ENCODE assay signal across 29 mouse cellular contexts in the genomic region with DNA sequence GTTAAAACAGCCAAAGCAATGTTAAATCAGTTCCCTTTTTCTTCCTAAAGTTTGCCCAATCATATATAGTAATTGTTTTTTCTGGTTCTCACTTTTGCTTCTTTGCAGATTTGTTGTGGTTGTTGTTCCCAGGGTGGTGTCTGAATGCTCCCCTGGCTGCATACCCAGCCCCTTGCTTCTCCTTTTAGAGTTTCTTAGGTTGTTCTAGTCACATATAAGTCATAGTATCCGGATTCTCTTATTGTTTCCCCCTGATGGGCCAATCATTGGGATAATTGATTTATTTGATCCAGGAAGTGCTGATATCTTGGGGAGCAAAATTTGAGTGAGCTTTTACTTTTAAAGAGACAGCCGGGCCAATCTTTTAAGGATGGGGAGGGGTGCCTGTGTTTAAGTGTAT. TPM values are rescaled to one million over a fixed set of nuclear protein-coding genes. Genes with fewer than 3 reads are reported as not detected.
A peak's percentile ranks its signal among the peaks of the same experiment; 100 is the strongest.
DNase-seq lines count a peak whose midpoint lies in the region; ATAC-seq and TF ChIP-seq lines count a peak whose summit lies in the region.
"Had no signal": no experiment of that assay in that cellular context is flagged by ENCODE, and none has a peak within 500 bp of the region (broad histone marks: within the 10 kb centered on the region; RNA-seq: fewer than 3 reads in every experiment).

No protein-coding gene starts in this region.

- H3K9ac ChIP-seq in forebrain, embryonic 16.5 days (replicated peaks; ENCODE audit: low read depth, low read length) = no peak overlapping the region
- no peak overlapping the region for H3K9ac ChIP-seq in hindbrain, embryonic 13.5 days
- H3K9ac ChIP-seq in hindbrain, postnatal 0 days (replicated peaks; ENCODE audit: low read length) = no peak overlapping the region
- no peak overlapping the region for H3K9ac ChIP-seq in forebrain, embryonic 13.5 days
- no peak overlapping the region for H3K9ac ChIP-seq in midbrain, embryonic 15.5 days
- H3K9ac ChIP-seq: embryonic facial prominence, embryonic 13.5 days; intestine, embryonic 15.5 days; limb, embryonic 12.5 days; liver, postnatal 0 days had no signal

- H3K4me3 ChIP-seq in forebrain, embryonic 10.5 days = peak overlapping the region; percentile 38
- no peak overlapping the region for H3K4me3 ChIP-seq in forebrain, embryonic 16.5 days (replicated peaks; ENCODE audit: low read length)
- no peak overlapping the region for H3K4me3 ChIP-seq in hindbrain, embryonic 13.5 days
- H3K4me3 ChIP-seq in hindbrain, postnatal 0 days (ENCODE audit: low read length) = no peak overlapping the region
- no peak overlapping the region for H3K4me3 ChIP-seq in forebrain, embryonic 13.5 days
- H3K4me3 ChIP-seq in midbrain, embryonic 15.5 days = no peak overlapping the region
- H3K4me3 ChIP-seq: embryonic facial prominence, embryonic 13.5 days; erythroblast, embryonic 14.5 days; gastrocnemius, adult 2 months; heart, embryonic 10.5 days; intestine, embryonic 15.5 days; layer of hippocampus, adult 2 months; limb, embryonic 12.5 days had no signal

- 6% methylated on average over 2 of the region's 2 CpGs for WGBS in forebrain, embryonic 10.5 days
- WGBS in forebrain, embryonic 16.5 days = 10% methylated on average over 2 of the region's 2 CpGs
- WGBS in hindbrain, embryonic 13.5 days = 20% methylated on average over 2 of the region's 2 CpGs
- WGBS in hindbrain, postnatal 0 days = 29% methylated on average over 2 of the region's 2 CpGs
- WGBS in forebrain, embryonic 13.5 days = 8% methylated on average over 2 of the region's 2 CpGs
- 10% methylated on average over 2 of the region's 2 CpGs for WGBS in midbrain, embryonic 15.5 days

- no peak overlapping the region for H3K4me2 ChIP-seq in forebrain, embryonic 16.5 days (ENCODE audit: low read length)
- H3K4me2 ChIP-seq in hindbrain, embryonic 13.5 days = 0 out of 2 replicates have a peak overlapping the region, but pooled peaks have one; percentile 2
- H3K4me2 ChIP-seq in hindbrain, postnatal 0 days (ENCODE audit: low read depth, low read length) = no peak overlapping the region
- peak overlapping the region; percentile 20; the same call in 1 of the 2 replicates for H3K4me2 ChIP-seq in forebrain, embryonic 13.5 days
- H3K4me2 ChIP-seq in midbrain, embryonic 15.5 days = no peak overlapping the region
- H3K4me2 ChIP-seq: embryonic facial prominence, embryonic 13.5 days; intestine, embryonic 15.5 days; limb, embryonic 12.5 days; liver, embryonic 11.5 days had no signal

- H3K36me3 ChIP-seq in forebrain, embryonic 10.5 days (replicated peaks) = no peaks in the 10 kb centered on the region
- H3K36me3 ChIP-seq in forebrain, embryonic 16.5 days (ENCODE audit: control insufficient read depth, insufficient read depth) = no peaks in the 10 kb centered on the region
- no peaks in the 10 kb centered on the region for H3K36me3 ChIP-seq in hindbrain, embryonic 13.5 days
- no peaks in the 10 kb centered on the region for H3K36me3 ChIP-seq in hindbrain, postnatal 0 days (ENCODE audit: insufficient read depth, low read length)
- no peaks in the 10 kb centered on the region for H3K36me3 ChIP-seq in forebrain, embryonic 13.5 days (ENCODE audit: poor library complexity, severe bottlenecking)
- no peaks in the 10 kb centered on the region for H3K36me3 ChIP-seq in midbrain, embryonic 15.5 days (replicated peaks)
- H3K36me3 ChIP-seq: embryonic facial prominence, embryonic 13.5 days; heart, embryonic 10.5 days; intestine, embryonic 15.5 days; limb, embryonic 12.5 days had no signal

- peaks cover 83% of the 10 kb centered on the region for H3K4me1 ChIP-seq in forebrain, embryonic 10.5 days
- H3K4me1 ChIP-seq in forebrain, embryonic 16.5 days (replicated peaks; ENCODE audit: control insufficient read depth, insufficient read depth, low read length) = peaks cover 18% of the 10 kb centered on the region; the same call in 1 of the 2 replicates
- peaks cover 30% of the 10 kb centered on the region for H3K4me1 ChIP-seq in hindbrain, embryonic 13.5 days (replicated peaks)
- no peaks in the 10 kb centered on the region for H3K4me1 ChIP-seq in hindbrain, postnatal 0 days (ENCODE audit: insufficient read depth, low read length)
- H3K4me1 ChIP-seq in forebrain, embryonic 13.5 days = peaks cover 29% of the 10 kb centered on the region
- H3K4me1 ChIP-seq in midbrain, embryonic 15.5 days = peaks cover 20% of the 10 kb centered on the region; the same call in 1 of the 2 replicates

- peak overlapping the region; percentile 93 for H3K27ac ChIP-seq in forebrain, embryonic 10.5 days
- H3K27ac ChIP-seq in forebrain, embryonic 16.5 days (ENCODE audit: low read length) = no peak overlapping the region
- H3K27ac ChIP-seq in hindbrain, embryonic 13.5 days = no peak overlapping the region
- H3K27ac ChIP-seq in hindbrain, postnatal 0 days = no peak overlapping the region
- H3K27ac ChIP-seq in forebrain, embryonic 13.5 days = 0 out of 2 replicates have a peak overlapping the region, but pooled peaks have one; percentile 44
- 0 out of 2 replicates have a peak overlapping the region, but pooled peaks have one; percentile 35 for H3K27ac ChIP-seq in midbrain, embryonic 15.5 days
- H3K27ac ChIP-seq: embryonic facial prominence, embryonic 13.5 days; gastrocnemius, adult 2 months; heart, embryonic 10.5 days; intestine, embryonic 15.5 days; layer of hippocampus, adult 2 months; limb, embryonic 12.5 days; stomach, postnatal 0 days had no signal

- DNase-seq in forebrain, embryonic 10.5 days (ENCODE audit: extremely low spot score, low spot score) = no peak
- no peak for DNase-seq in hindbrain, postnatal 0 days (ENCODE audit: low spot score)
- DNase-seq in kidney, postnatal 25 days = no peak
- DNase-seq: adrenal gland, postnatal 25 days; cerebellum, adult 11 months; cerebellum, adult 9-11 months; gastrocnemius, adult 2 months; kidney, adult 8-10 months; kidney, postnatal 14 days; liver, postnatal 0 days; right cerebral cortex, postnatal 14 days; thymus, adult 2 months had no signal

- no peak for ATAC-seq in forebrain, embryonic 16.5 days
- no peak for ATAC-seq in hindbrain, embryonic 13.5 days (ENCODE audit: low FRiP score)
- ATAC-seq in hindbrain, postnatal 0 days = no peak
- no peak for ATAC-seq in forebrain, embryonic 13.5 days
- ATAC-seq in midbrain, embryonic 15.5 days (replicated peaks) = no peak
- ATAC-seq: CD4-positive, CD25-positive, alpha-beta regulatory T cell, adult 4 months; intestine, embryonic 15.5 days; liver, postnatal 0 days; lung, postnatal 0 days had no signal

- no peaks in the 10 kb centered on the region for H3K9me3 ChIP-seq in forebrain, embryonic 10.5 days
- no peaks in the 10 kb centered on the region for H3K9me3 ChIP-seq in forebrain, embryonic 16.5 days (ENCODE audit: control insufficient read depth, low read length)
- H3K9me3 ChIP-seq in hindbrain, embryonic 13.5 days = no peaks in the 10 kb centered on the region
- H3K9me3 ChIP-seq in hindbrain, postnatal 0 days (ENCODE audit: low read length) = no peaks in the 10 kb centered on the region
- no peaks in the 10 kb centered on the region for H3K9me3 ChIP-seq in forebrain, embryonic 13.5 days (replicated peaks)
- H3K9me3 ChIP-seq in midbrain, embryonic 15.5 days = no peaks in the 10 kb centered on the region
- H3K9me3 ChIP-seq: embryonic facial prominence, embryonic 13.5 days; heart, embryonic 10.5 days; intestine, embryonic 15.5 days; limb, embryonic 12.5 days had no signal

- TF ChIP-seq CTCF in hindbrain, postnatal 0 days (IDR thresholded peaks at IDR 0.05; ENCODE audit: low read depth) = no peak

- peaks cover 100% of the 10 kb centered on the region for H3K27me3 ChIP-seq in forebrain, embryonic 10.5 days (ENCODE audit: poor library complexity, severe bottlenecking)
- H3K27me3 ChIP-seq in forebrain, embryonic 16.5 days (replicated peaks; ENCODE audit: control insufficient read depth, insufficient read depth, low read length) = peaks cover 76% of the 10 kb centered on the region
- peaks cover 96% of the 10 kb centered on the region for H3K27me3 ChIP-seq in hindbrain, embryonic 13.5 days
- H3K27me3 ChIP-seq in hindbrain, postnatal 0 days (ENCODE audit: insufficient read depth, low read length) = peaks cover 69% of the 10 kb centered on the region
- H3K27me3 ChIP-seq in forebrain, embryonic 13.5 days = peaks cover 99% of the 10 kb centered on the region
- H3K27me3 ChIP-seq in midbrain, embryonic 15.5 days (replicated peaks) = peaks cover 83% of the 10 kb centered on the region

RNA-seq across cellular contexts. Expression of gene Nr2f2, which starts 39.3 kb away (rescaled TPM):
- polyA plus RNA-seq in forebrain, embryonic 10.5 days (2016; fragmentation: Nextera tagmentation; extraction: Ambion mirVana) = 82.3 and 82.7 TPM in 2 replicates
- 88.4 and 90.6 TPM in 2 replicates for polyA plus RNA-seq in forebrain, embryonic 16.5 days (2015; fragmentation: Nextera tagmentation; extraction: Ambion mirVana)
- polyA plus RNA-seq in hindbrain, embryonic 13.5 days (2015; fragmentation: Nextera tagmentation; extraction: Ambion mirVana) = 118 and 134 TPM in 2 replicates
- total RNA-seq in hindbrain, postnatal 0 days (2014; rRNA removed) = 33.2 and 43.1 TPM in 2 replicates
- 74.2 and 75.4 TPM in 2 replicates for polyA plus RNA-seq in hindbrain, postnatal 0 days (2015; fragmentation: Nextera tagmentation; extraction: Ambion mirVana)
- 97.9 and 132 TPM in 2 replicates for polyA plus RNA-seq in forebrain, embryonic 13.5 days (2015; fragmentation: Nextera tagmentation; extraction: Ambion mirVana)
- polyA plus RNA-seq in midbrain, embryonic 15.5 days (2015; fragmentation: Nextera tagmentation; extraction: Ambion mirVana) = 84.8 and 98.4 TPM in 2 replicates
- total RNA-seq: common myeloid progenitor, adult 5-6 weeks; hematopoietic stem cell, adult 5-6 weeks; neutrophil, adult 5-6 weeks had no signal
- polyA plus RNA-seq: CD4-positive, CD25-positive, alpha-beta regulatory T cell, adult 4 months; erythroblast, embryonic 14.5 days had no signal

Comparison
In these comparisons a context has a peak if more than half of its experiments do, and no peak if none do; other contexts are left out.
1. H3K27ac ChIP-seq: peak in forebrain, embryonic 10.5 days (single experiment), forebrain, embryonic 13.5 days (single experiment) and midbrain, embryonic 15.5 days (single experiment); none in forebrain, embryonic 16.5 days (single experiment), hindbrain, embryonic 13.5 days (single experiment) and hindbrain, postnatal 0 days (single experiment).
2. H3K4me2 ChIP-seq: peak in hindbrain, embryonic 13.5 days (single experiment) and forebrain, embryonic 13.5 days (single experiment); none in forebrain, embryonic 16.5 days (single experiment), hindbrain, postnatal 0 days (single experiment) and midbrain, embryonic 15.5 days (single experiment).